Mouse (Mus musculus) bone marrow, adult 2 months (tissue): ENCODE measurements at regions not wholly inside any gene's neighbourhood (a gene's known extent, or its start where the extent isn't known, plus 50 kb on each side); places are given as distances from the start of the nearest gene placed in this dataset.

ENCODE experiments used
- H3K27ac ChIP-seq: fragments of 200-500 bp; 2 replicates; pipeline ENCODE4 v1.5.1; 2012; ENCODE audit warnings: low read depth, mild to moderate bottlenecking, control low read depth, inconsistent platforms, low read length; ENCODE audit not compliant: control insufficient read depth, poor library complexity, insufficient read depth
- H3K4me1 ChIP-seq: fragments of 200-500 bp; 2 replicates; pipeline ENCODE4 v1.6.1; 2011; ENCODE audit warnings: low read length; ENCODE audit not compliant: control insufficient read depth, insufficient read depth
- H3K4me3 ChIP-seq: fragments of 200-500 bp; replicated peaks from 2 replicates; pipeline ENCODE3; 2011; ENCODE audit warnings: mild to moderate bottlenecking, low read depth, low read length, control low read depth; ENCODE audit not compliant: control insufficient read depth
- CTCF ChIP-seq: fragments of 200-500 bp; IDR thresholded peaks from 2 replicates; pipeline ENCODE4 v1.5.1; 2011; ENCODE audit warnings: low read length, control low read depth; ENCODE audit not compliant: control insufficient read depth, insufficient read depth
- POLR2A ChIP-seq: fragments of 200-500 bp; IDR thresholded peaks from 2 replicates; pipeline ENCODE4 v1.6.1; 2011; ENCODE audit warnings: low read depth, mild to moderate bottlenecking, control low read depth, low read length, borderline replicate concordance; ENCODE audit not compliant: control insufficient read depth
- WGBS: fragments of 180-500 bp; shearing (Covaris S2); methylation state at CpG from one replicate; pipeline ENCODE4 v1.1.7; 2018; 5-methylcytosine and 5-hydroxymethylcytosine counted together

DNA sequence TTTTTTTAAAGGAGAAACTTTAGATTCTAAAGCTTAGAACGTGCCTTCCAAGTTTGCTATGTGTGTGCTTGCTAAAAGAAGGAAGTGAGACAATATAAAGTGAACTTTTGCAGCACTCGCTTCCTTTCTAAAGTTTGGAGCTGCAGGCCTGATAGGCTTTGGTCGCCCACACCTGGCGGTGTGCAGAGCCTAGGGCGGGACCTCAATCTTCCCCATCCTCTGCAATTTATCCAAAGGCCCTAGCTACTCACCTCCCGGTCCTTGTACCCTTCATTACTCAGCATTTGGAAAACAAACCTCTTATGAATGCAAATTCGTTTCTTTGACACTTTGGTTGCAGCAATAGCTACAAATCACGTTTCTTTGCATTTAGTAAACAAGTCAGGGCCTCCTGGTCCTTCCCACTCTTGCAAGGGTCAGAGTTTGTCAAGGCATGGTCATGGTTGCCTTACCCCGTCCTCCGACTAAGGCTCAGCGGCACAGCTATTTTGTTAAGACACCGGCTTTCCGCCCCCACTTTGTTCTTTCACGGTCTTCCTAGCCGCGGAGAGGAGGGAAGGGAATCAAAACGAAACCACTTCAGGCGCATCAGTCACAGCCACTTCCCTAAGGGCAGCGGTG, 76.6 kb downstream of the Kcnrg start:
- no peaks in the 10 kb centered on the region; the same call in 1 of the 2 replicates for H3K4me1 ChIP-seq

DNA sequence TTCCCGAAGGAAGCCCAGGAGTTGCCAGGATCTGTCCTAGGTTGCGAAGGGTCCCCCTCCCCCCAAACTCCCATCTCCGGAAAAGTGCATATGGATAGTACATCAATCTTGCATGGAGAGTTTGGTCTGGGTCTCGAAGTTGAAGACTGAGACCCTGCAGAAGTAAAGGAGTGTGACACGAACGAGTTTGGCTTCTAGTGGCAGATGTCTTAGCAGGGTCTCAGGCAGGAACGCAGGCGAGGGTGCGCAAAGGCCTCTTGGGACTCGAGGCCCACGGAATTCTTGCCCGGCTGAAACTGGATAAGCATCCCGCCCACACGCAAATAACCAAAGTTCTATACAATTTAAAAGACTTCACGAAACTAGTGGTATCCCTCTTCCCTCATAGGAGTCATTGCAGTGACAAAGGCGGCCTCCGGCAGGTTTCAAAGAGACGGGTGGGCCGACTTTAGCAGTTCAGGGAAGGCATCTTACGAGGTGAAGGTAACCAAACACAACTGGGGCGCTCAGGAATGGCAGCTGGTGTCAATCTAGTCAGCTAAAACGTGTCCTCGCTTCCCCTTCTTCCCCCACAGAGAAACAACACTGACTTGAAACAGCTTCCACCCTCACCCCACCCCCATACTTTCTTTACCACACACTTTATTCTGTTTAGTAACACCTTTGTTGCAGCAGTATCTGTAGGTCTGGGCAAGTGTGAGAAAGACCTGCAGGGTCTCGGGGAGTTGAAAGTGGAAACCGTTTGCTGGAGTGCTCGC, 77.4 kb downstream of the Kcnrg start:
- Histone ChIP-seq H3K4me3 (peak overlapping the region; percentile 63), H3K27ac (peak overlapping the region; percentile 48), H3K4me1 (no peaks in the 10 kb centered on the region; the same call in 1 of the 2 replicates)
- WGBS, result 55% methylated on average over 26 of the region's 26 CpGs
- TF ChIP-seq POLR2A (no peak), CTCF (no peak)

More for the DNA sequence above, 76.6 kb downstream of the Kcnrg start:
- Histone ChIP-seq H3K27ac (peak overlapping the region; percentile 48), H3K4me3 (peak overlapping the region; percentile 63)
- no peak for TF ChIP-seq CTCF
- WGBS, result 1% methylated on average over 19 of the region's 19 CpGs

DNA sequence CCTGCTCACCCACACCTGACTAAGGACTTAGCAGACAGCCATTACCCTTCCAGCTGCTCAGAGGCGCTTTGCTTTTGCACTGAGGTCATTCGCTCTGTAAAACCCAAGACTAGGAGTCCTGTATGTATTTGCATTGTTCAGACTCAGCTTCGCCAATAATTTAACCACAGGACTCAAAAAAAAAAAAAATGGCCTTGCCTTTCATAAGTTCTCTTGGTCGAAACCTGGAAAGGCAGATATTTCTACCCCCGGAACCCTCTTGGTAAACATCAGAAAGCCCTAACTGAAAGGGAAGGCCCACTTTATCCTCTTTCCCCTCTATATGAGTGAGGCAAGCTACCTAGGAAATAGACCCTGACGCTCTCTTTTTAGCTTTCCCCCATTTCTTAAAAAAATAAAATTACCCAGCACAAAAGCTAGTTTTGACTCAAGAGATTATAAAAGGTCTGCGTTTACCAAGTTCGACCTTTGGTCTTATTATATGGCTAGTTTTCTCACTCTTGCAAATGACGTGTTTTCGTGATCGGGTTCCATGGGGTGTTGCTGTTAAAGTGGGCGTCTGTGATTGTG, 78.1 kb downstream of the Kcnrg start:
- no peaks in the 10 kb centered on the region; the same call in 1 of the 2 replicates for H3K4me1 ChIP-seq
- H3K4me3 ChIP-seq, result no peak overlapping the region
- TF ChIP-seq POLR2A, result no peak
- TF ChIP-seq CTCF, result no peak
- H3K27ac ChIP-seq, result no peak overlapping the region
- 84% methylated on average over 12 of the region's 12 CpGs for WGBS

DNA sequence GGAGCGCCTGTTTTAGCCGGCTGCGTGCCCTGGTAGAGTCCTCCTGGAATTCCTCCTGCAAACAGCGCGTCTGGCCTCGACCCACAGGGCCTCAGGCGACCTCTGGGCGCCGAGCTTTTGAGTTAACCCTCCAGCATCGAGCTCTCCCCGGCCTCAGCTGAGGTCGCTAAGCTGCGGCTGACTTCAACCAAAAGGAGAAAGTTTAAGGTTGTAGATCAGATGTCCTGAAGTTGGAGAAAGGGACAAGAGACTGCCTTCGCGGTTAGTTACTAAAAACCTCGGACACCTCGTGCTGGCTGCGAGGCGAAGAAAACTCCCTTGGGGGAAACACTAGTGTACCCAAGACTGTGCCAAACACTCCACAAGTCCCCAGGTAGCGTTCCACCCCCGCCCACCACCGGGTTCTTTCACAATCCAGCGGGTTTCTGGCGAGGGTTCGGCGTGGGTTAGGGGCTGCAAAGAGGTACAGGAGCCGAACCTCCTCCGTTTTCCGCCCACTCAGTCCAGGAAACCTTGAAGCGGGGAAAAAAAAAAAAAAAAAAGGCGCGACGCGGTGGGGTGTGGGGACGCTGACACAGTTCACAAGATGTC, 78.9 kb downstream of the Kcnrg start:
- WGBS, result 21% methylated on average over 35 of the region's 35 CpGs
- TF ChIP-seq POLR2A, result no peak
- TF ChIP-seq CTCF, result no peak
- H3K4me3 ChIP-seq, result no peak overlapping the region

DNA sequence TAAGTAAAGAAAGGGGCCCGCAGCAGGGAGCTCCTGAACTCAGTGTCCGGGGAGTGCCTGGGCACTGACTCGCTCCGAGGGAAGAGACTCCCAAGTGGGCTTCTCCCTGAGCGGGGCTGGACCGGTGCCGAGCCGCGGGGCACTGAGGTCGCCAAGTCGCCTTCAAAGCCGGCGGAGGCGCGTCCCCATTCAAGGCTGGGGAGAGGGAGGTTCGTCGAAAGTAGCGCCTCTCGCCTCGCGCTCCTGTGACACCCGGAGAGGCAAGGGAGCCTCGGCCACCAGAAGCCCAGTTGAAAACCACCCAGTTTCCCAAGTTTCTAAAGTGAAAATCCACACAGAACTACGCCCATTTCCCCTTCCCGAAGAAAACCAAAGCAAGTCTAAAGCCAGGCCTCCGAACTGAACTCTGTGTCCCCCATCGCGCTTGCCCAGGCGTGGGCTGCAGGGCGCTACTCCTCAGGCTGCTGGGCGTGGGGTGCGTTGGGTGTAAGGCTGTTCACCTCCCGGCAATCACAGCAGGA, 79.6 kb downstream of the Kcnrg start:
- H3K4me1 ChIP-seq, result peaks cover 2% of the 10 kb centered on the region
- peak overlapping the region; percentile 50 for H3K4me3 ChIP-seq
- TF ChIP-seq CTCF (no peak), POLR2A (0 out of 2 replicates have a peak, but pooled peaks have one; percentile 3)
- under 1% methylated on average over 33 of the region's 33 CpGs for WGBS
- H3K27ac ChIP-seq, result no peak overlapping the region

More for the DNA sequence above, 78.9 kb downstream of the Kcnrg start:
- H3K27ac ChIP-seq, result no peak overlapping the region
- no peaks in the 10 kb centered on the region; the same call in 1 of the 2 replicates for H3K4me1 ChIP-seq

DNA sequence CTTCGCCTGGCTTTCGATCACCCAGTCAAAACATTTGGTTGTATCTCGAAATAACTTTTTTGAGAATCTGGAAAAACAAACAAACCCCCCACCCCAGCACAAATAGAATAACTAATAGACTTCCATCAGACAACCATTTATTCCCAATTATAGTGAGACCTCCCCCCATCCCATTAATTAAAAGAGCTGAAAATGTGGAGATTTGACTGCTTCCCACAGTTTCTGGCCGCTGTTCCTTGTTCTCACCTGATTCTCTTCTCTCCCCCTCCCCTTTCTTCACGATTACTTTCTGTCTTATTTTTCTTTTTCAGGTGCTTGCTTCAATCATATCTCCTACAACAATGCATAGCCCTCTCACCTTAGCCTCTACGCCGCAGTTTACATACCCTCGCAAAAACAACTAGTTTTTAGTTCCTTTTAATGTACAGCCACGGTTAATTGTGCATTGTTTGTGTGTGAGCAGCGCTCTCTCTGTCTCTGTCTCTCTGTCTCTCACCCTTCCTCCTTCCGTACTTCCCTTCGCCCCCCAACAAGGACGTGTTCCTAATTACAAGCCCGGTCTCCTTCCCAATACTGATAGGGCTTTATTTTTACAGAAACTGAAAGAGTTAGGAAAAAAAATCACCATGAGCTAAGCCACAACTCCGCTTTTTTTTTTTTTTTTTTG, 80.2 kb downstream of the Kcnrg start:
- 1% methylated on average over 15 of the region's 15 CpGs for WGBS
- Histone ChIP-seq H3K4me1 (peaks cover 2% of the 10 kb centered on the region), H3K27ac (no peak overlapping the region)

DNA sequence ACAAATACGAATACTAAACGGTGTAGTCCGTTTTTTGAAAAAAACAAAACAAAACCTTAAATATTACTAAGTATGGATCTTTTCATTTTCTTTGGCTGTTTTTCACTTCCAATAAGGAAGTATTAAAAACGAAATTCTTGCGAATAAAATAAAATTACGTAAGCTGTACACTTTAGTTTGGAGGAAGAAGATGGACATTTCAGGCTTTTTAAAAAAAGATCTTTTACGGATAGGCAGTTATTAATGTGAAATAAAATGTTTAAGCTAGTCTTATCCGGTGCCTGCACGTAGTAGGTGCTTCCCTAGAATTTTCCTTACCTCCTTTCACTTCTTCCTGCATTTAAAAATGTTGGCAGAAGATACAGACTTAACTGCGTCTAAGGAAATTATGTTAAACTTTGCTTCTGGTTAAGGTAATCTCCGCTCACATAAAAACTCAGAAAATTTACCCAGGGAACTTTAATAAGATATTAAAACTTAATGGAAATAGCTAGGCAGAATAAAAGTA, 80.8 kb downstream of the Kcnrg start:
- 10% methylated on average over 11 of the region's 11 CpGs for WGBS
- H3K4me3 ChIP-seq, result no peak overlapping the region

More for the DNA sequence above, 80.2 kb downstream of the Kcnrg start:
- no peak for TF ChIP-seq CTCF
- no peak for TF ChIP-seq POLR2A
- peak overlapping the region; percentile 50 for H3K4me3 ChIP-seq

More for the DNA sequence above, 80.8 kb downstream of the Kcnrg start:
- H3K27ac ChIP-seq, result no peak overlapping the region
- TF ChIP-seq POLR2A (no peak), CTCF (no peak)
- peaks cover 2% of the 10 kb centered on the region for H3K4me1 ChIP-seq
